Mouse (Mus musculus) forebrain, embryonic 12.5 days (tissue): ENCODE results near the gene Bpifa5. TPM values are rescaled to one million over a fixed set of nuclear protein-coding genes. Genes with fewer than 3 reads are reported as not detected.

Experiments used
- ATAC-seq: fragments of 200-750 bp; cut with Nextera tagmentation; 2 replicates; pipeline ENCODE4 v1.8.0; 2017; ENCODE audit warnings: moderate TSS enrichment; ENCODE audit not compliant: low FRiP score
- H3K27ac ChIP-seq: fragments of 300-500 bp; sonication (generic); 2 replicates; pipeline ENCODE4 v1.5.1; 2016; ENCODE audit warnings: mild to moderate bottlenecking
- H3K27me3 ChIP-seq: fragments of 300-500 bp; sonication (generic); 2 replicates; pipeline ENCODE4 v1.6.1; 2016; ENCODE audit warnings: mild to moderate bottlenecking
- H3K36me3 ChIP-seq: fragments of 300-500 bp; sonication (generic); replicated peaks from 2 replicates; pipeline ENCODE4 v1.6.1; 2016; ENCODE audit warnings: mild to moderate bottlenecking
- H3K4me1 ChIP-seq: fragments of 300-500 bp; sonication (generic); 2 replicates; pipeline ENCODE4 v1.6.1; 2016
- H3K4me2 ChIP-seq: fragments of 300-500 bp; sonication (generic); 2 replicates; pipeline ENCODE4 v1.6.1; 2016; ENCODE audit warnings: mild to moderate bottlenecking, moderate library complexity
- H3K4me3 ChIP-seq: fragments of 300-500 bp; sonication (generic); replicated peaks from 2 replicates; pipeline ENCODE4 v1.5.1; 2016; ENCODE audit warnings: mild to moderate bottlenecking
- H3K9ac ChIP-seq: fragments of 300-500 bp; sonication (generic); 2 replicates; pipeline ENCODE4 v1.6.1; 2016; ENCODE audit warnings: mild to moderate bottlenecking
- H3K9me3 ChIP-seq: fragments of 300-500 bp; sonication (generic); 2 replicates; pipeline ENCODE4 v1.6.1; 2016
- WGBS: fragments of 180-500 bp; shearing (Covaris S2); methylation state at CpG from one replicate; pipeline ENCODE4 v1.1.7; 2016; 5-methylcytosine and 5-hydroxymethylcytosine counted together
- polyA plus RNA-seq: library from polyadenylated mRNA; unstranded; fragments of >200 nt; fragmentation: Nextera tagmentation; extraction: Ambion mirVana; gene quantifications from 2 replicates; pipeline ENCODE4 v1.2.1, GENCODE M21; 2016

Gene Bpifa5
- polyA plus RNA-seq, 1 experiment from 2014 or later, result not detected

- Histone ChIP-seq H3K4me2 (no peak overlapping the region), H3K4me1 (no peaks in the 10 kb centered on the region), H3K9ac (no peak overlapping the region), H3K9me3 (no peaks in the 10 kb centered on the region), H3K27ac (no peak overlapping the region), H3K27me3 (no peaks in the 10 kb centered on the region), H3K4me3 (no peak overlapping the region), H3K36me3 (no peaks in the 10 kb centered on the region)
- no peak for ATAC-seq
- 87% methylated on average over 6 of the region's 6 CpGs for WGBS
Observed at GRCm38 (mm10) chr2:154185319-154185718, 22.9 kb downstream of the Bpifa5 start.

- no peak overlapping the region for H3K4me3 ChIP-seq
- ATAC-seq, result no peak
- H3K36me3 ChIP-seq, result no peaks in the 10 kb centered on the region
- no peaks in the 10 kb centered on the region for H3K27me3 ChIP-seq
- H3K4me2 ChIP-seq, result no peak overlapping the region
- no peak overlapping the region for H3K9ac ChIP-seq
- H3K9me3 ChIP-seq, result no peaks in the 10 kb centered on the region
- H3K4me1 ChIP-seq, result no peaks in the 10 kb centered on the region
- WGBS, result 83% methylated on average over 3 of the region's 3 CpGs
- H3K27ac ChIP-seq, result no peak overlapping the region
Observed at GRCm38 (mm10) chr2:154185748-154186147, 23.3 kb downstream of the Bpifa5 start.

GRCm38 (mm10) chr2:154187468-154187867, 25.1 kb downstream of the Bpifa5 start:
- no peaks in the 10 kb centered on the region for H3K4me1 ChIP-seq
- WGBS, result 41% methylated on average over 5 of the region's 5 CpGs
- no peak overlapping the region for H3K9ac ChIP-seq
- H3K27ac ChIP-seq, result no peak overlapping the region
- H3K4me2 ChIP-seq, result no peak overlapping the region
- H3K9me3 ChIP-seq, result no peaks in the 10 kb centered on the region
- H3K36me3 ChIP-seq, result no peaks in the 10 kb centered on the region
- no peak overlapping the region for H3K4me3 ChIP-seq
- no peaks in the 10 kb centered on the region for H3K27me3 ChIP-seq
- no peak for ATAC-seq

GRCm38 (mm10) chr2:154189877-154190434, 27.5 kb downstream of the Bpifa5 start:
- no peak for ATAC-seq
- H3K4me2 ChIP-seq, result no peak overlapping the region
- H3K36me3 ChIP-seq, result no peaks in the 10 kb centered on the region
- H3K4me3 ChIP-seq, result no peak overlapping the region
- no peaks in the 10 kb centered on the region for H3K27me3 ChIP-seq
- H3K9ac ChIP-seq, result no peak overlapping the region
- no peaks in the 10 kb centered on the region for H3K9me3 ChIP-seq
- H3K27ac ChIP-seq, result no peak overlapping the region
- 83% methylated on average over 7 of the region's 7 CpGs for WGBS
- H3K4me1 ChIP-seq, result no peaks in the 10 kb centered on the region

GRCm38 (mm10) chr2:154190546-154191258, 28.3 kb downstream of the Bpifa5 start, which contains the start of gene Bpifb1:
TSS of gene Bpifb1 (plus strand) at chr2:154190818.
- ATAC-seq, result no peak
- no peaks in the 10 kb centered on the region for H3K36me3 ChIP-seq
- H3K4me2 ChIP-seq, result no peak within 1 kb of the TSS
- H3K27me3 ChIP-seq, result no peaks in the 10 kb centered on the region
- H3K9ac ChIP-seq, result no peak within 1 kb of the TSS
- H3K4me3 ChIP-seq, result no peak within 1 kb of the TSS
- WGBS, result 87% methylated on average over 11 of the region's 11 CpGs
- H3K27ac ChIP-seq, result no peak within 1 kb of the TSS
- H3K9me3 ChIP-seq, result no peaks in the 10 kb centered on the region
- H3K4me1 ChIP-seq, result no peaks in the 10 kb centered on the region

GRCm38 (mm10) chr2:154192141-154192540, 29.7 kb downstream of the Bpifa5 start:
- H3K27me3 ChIP-seq, result no peaks in the 10 kb centered on the region
- H3K27ac ChIP-seq, result no peak overlapping the region
- no peak overlapping the region for H3K9ac ChIP-seq
- no peaks in the 10 kb centered on the region for H3K4me1 ChIP-seq
- no peak overlapping the region for H3K4me3 ChIP-seq
- H3K4me2 ChIP-seq, result no peak overlapping the region
- 93% methylated on average over 2 of the region's 2 CpGs for WGBS
- no peaks in the 10 kb centered on the region for H3K36me3 ChIP-seq
- H3K9me3 ChIP-seq, result no peaks in the 10 kb centered on the region
- no peak for ATAC-seq

- no peak overlapping the region for H3K4me2 ChIP-seq
- no peaks in the 10 kb centered on the region for H3K27me3 ChIP-seq
- H3K9ac ChIP-seq, result no peak overlapping the region
- no peaks in the 10 kb centered on the region for H3K4me1 ChIP-seq
- H3K4me3 ChIP-seq, result no peak overlapping the region
- H3K36me3 ChIP-seq, result no peaks in the 10 kb centered on the region
- H3K9me3 ChIP-seq, result no peaks in the 10 kb centered on the region
- WGBS, result 92% methylated on average over 4 of the region's 4 CpGs
- H3K27ac ChIP-seq, result no peak overlapping the region
- no peak for ATAC-seq
Observed at GRCm38 (mm10) chr2:154193071-154193470, 30.7 kb downstream of the Bpifa5 start.

GRCm38 (mm10) chr2:154193994-154194504, 31.6 kb downstream of the Bpifa5 start:
- Histone ChIP-seq H3K9ac (no peak overlapping the region), H3K9me3 (no peaks in the 10 kb centered on the region), H3K4me2 (no peak overlapping the region), H3K36me3 (no peaks in the 10 kb centered on the region), H3K4me1 (no peaks in the 10 kb centered on the region), H3K27me3 (no peaks in the 10 kb centered on the region), H3K27ac (no peak overlapping the region), H3K4me3 (no peak overlapping the region)
- WGBS, result 68% methylated on average over 5 of the region's 5 CpGs
- no peak for ATAC-seq

GRCm38 (mm10) chr2:154197036-154197435, 34.6 kb downstream of the Bpifa5 start:
- H3K4me2 ChIP-seq, result no peak overlapping the region
- H3K9ac ChIP-seq, result no peak overlapping the region
- no peaks in the 10 kb centered on the region for H3K27me3 ChIP-seq
- 91% methylated on average over 9 of the region's 9 CpGs for WGBS
- H3K36me3 ChIP-seq, result no peaks in the 10 kb centered on the region
- no peak overlapping the region for H3K27ac ChIP-seq
- ATAC-seq, result no peak
- no peaks in the 10 kb centered on the region for H3K9me3 ChIP-seq
- no peaks in the 10 kb centered on the region for H3K4me1 ChIP-seq
- no peak overlapping the region for H3K4me3 ChIP-seq

GRCm38 (mm10) chr2:154204630-154205029, 42.2 kb downstream of the Bpifa5 start:
- Histone ChIP-seq H3K27ac (no peak overlapping the region), H3K4me1 (no peaks in the 10 kb centered on the region), H3K9me3 (no peaks in the 10 kb centered on the region), H3K9ac (no peak overlapping the region), H3K4me3 (no peak overlapping the region), H3K36me3 (no peaks in the 10 kb centered on the region), H3K4me2 (no peak overlapping the region), H3K27me3 (no peaks in the 10 kb centered on the region)
- ATAC-seq, result no peak
- 91% methylated on average over 4 of the region's 4 CpGs for WGBS

- no peak for ATAC-seq
- Histone ChIP-seq H3K36me3 (no peaks in the 10 kb centered on the region), H3K27ac (no peak overlapping the region), H3K27me3 (no peaks in the 10 kb centered on the region), H3K4me2 (no peak overlapping the region), H3K4me3 (no peak overlapping the region), H3K9me3 (no peaks in the 10 kb centered on the region), H3K9ac (no peak overlapping the region), H3K4me1 (no peaks in the 10 kb centered on the region)
- 64% methylated on average over 7 of the region's 7 CpGs for WGBS
Observed at GRCm38 (mm10) chr2:154206908-154207307, 44.5 kb downstream of the Bpifa5 start.

GRCm38 (mm10) chr2:154209112-154209511, 46.7 kb downstream of the Bpifa5 start:
- no peak overlapping the region for H3K4me3 ChIP-seq
- H3K9ac ChIP-seq, result no peak overlapping the region
- 24% methylated on average over 3 of the region's 3 CpGs for WGBS
- ATAC-seq, result no peak
- no peaks in the 10 kb centered on the region for H3K9me3 ChIP-seq
- no peak overlapping the region for H3K4me2 ChIP-seq
- H3K36me3 ChIP-seq, result no peaks in the 10 kb centered on the region
- H3K27ac ChIP-seq, result no peak overlapping the region
- H3K4me1 ChIP-seq, result no peaks in the 10 kb centered on the region
- no peaks in the 10 kb centered on the region for H3K27me3 ChIP-seq

GRCm38 (mm10) chr2:154211121-154211520, 48.7 kb downstream of the Bpifa5 start:
- H3K4me1 ChIP-seq, result no peaks in the 10 kb centered on the region
- no peak overlapping the region for H3K4me2 ChIP-seq
- WGBS, result 43% methylated on average over 1 of the region's 1 CpGs
- no peak overlapping the region for H3K27ac ChIP-seq
- H3K36me3 ChIP-seq, result no peaks in the 10 kb centered on the region
- ATAC-seq, result no peak
- no peak overlapping the region for H3K9ac ChIP-seq
- no peak overlapping the region for H3K4me3 ChIP-seq
- H3K27me3 ChIP-seq, result no peaks in the 10 kb centered on the region
- no peaks in the 10 kb centered on the region for H3K9me3 ChIP-seq
